8 mouse cellular contexts compared by ENCODE assay signal in the genomic region with DNA sequence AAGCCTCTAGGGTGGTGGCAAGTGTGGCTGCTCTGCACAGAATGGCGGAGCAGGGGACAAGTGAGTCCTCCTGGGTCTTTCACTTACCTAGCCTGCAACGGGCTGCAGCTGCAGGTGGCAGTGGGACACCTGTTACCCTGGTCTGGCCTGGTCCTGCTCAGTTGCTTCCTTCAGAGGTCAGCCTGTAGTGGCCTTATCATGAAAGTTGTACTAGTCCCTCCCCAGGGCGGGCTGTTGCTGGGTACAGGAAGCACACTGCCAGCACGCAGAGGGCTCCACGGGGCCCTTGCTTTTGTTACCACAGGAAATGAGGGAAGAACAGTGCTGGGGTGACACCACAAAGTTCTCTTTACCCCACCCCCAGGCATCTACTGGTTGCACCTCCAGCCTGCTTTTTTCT. TPM values are rescaled to one million over a fixed set of nuclear protein-coding genes. Genes with fewer than 3 reads are reported as not detected.
DNase-seq lines count a peak whose midpoint lies in the region; ATAC-seq and TF ChIP-seq lines count a peak whose summit lies in the region.

Gene Fermt3 (minus strand): TSS at position 279 of the 400 bp plus-strand sequence.

- no peaks in the 10 kb centered on the region for H3K27me3 ChIP-seq in embryonic facial prominence, embryonic 11.5 days (ENCODE audit: control insufficient read depth, insufficient read depth, low read length)
- no peaks in the 10 kb centered on the region for H3K27me3 ChIP-seq in embryonic facial prominence, embryonic 10.5 days (replicated peaks; ENCODE audit: low read depth, poor library complexity, severe bottlenecking)
- H3K27me3 ChIP-seq in MEL (ENCODE audit: control insufficient read depth in 1 of 2, insufficient read depth in 2 of 2, low read length in 2 of 2) = no peaks in the 10 kb centered on the region
- no peaks in the 10 kb centered on the region for H3K27me3 ChIP-seq in heart, embryonic 11.5 days (ENCODE audit: control insufficient read depth, insufficient read depth, low read length)

- no peak within 1 kb of the TSS for H3K4me3 ChIP-seq in embryonic facial prominence, embryonic 11.5 days (ENCODE audit: low read depth, low read length)
- H3K4me3 ChIP-seq in embryonic facial prominence, embryonic 10.5 days = no peak within 1 kb of the TSS
- H3K4me3 ChIP-seq in MEL (ENCODE audit: control insufficient read depth in 1 of 2, insufficient read depth in 1 of 2, low read depth in 2 of 2, low read length in 2 of 2) = peak within 1 kb of the TSS; percentile 76 to 94
- peak within 1 kb of the TSS; percentile 21; the same call in 1 of the 2 replicates for H3K4me3 ChIP-seq in heart, embryonic 11.5 days (ENCODE audit: low read depth, low read length)
- peak within 1 kb of the TSS; percentile 57 for H3K4me3 ChIP-seq in lung, adult 2 months (replicated peaks; ENCODE audit: extremely low read depth, low read depth, low read length)

- ATAC-seq in embryonic facial prominence, embryonic 11.5 days (replicated peaks; ENCODE audit: insufficient number of reproducible peaks, low FRiP score, low TSS enrichment, low read depth) = peak; percentile 60; the same call in 1 of the 2 replicates
- ATAC-seq in heart, embryonic 11.5 days (replicated peaks; ENCODE audit: insufficient number of reproducible peaks, low FRiP score, low TSS enrichment) = peak; percentile 37
- ATAC-seq in cerebellum, adult (ENCODE audit: insufficient number of reproducible peaks, low FRiP score, low TSS enrichment) = no peak

- H3K4me2 ChIP-seq in embryonic facial prominence, embryonic 11.5 days (ENCODE audit: low read depth, low read length) = no peak within 1 kb of the TSS
- peak within 1 kb of the TSS; percentile 37; the same call in 1 of the 2 replicates for H3K4me2 ChIP-seq in heart, embryonic 11.5 days

- peak in 1 of 2 experiments; percentile 95; a peak in 3 of 4 replicates for TF ChIP-seq POLR2A in MEL (IDR thresholded peaks at IDR 0.05; ENCODE audit: control insufficient read depth in 1 of 2, insufficient read depth in 1 of 2, low read depth in 1 of 2, low read length in 2 of 2, poor library complexity in 1 of 2)
- peak; percentile 29; the same call in 1 of the 2 replicates for TF ChIP-seq POLR2A in lung, adult 2 months (IDR thresholded peaks at IDR 0.05; ENCODE audit: borderline replicate concordance, extremely low read depth, low read depth, low read length)

- TF ChIP-seq CTCF in MEL (IDR thresholded peaks at IDR 0.05 in 2 of 3, conservative IDR thresholded peaks at IDR 0.05 in 1 of 3; ENCODE audit: control insufficient read depth in 1 of 3, insufficient read depth in 1 of 3, low read depth in 2 of 3, low read length in 3 of 3, poor library complexity in 1 of 3, severe bottlenecking in 1 of 3) = no peak
- no peak for TF ChIP-seq CTCF in lung, adult 2 months (IDR thresholded peaks at IDR 0.05; ENCODE audit: insufficient read depth, low read length)

- peak in 1 of 2 experiments; percentile 60; a peak in 2 of 4 replicates for TF ChIP-seq EP300 in MEL (IDR thresholded peaks at IDR 0.05; ENCODE audit: low read depth in 1 of 2, low read length in 2 of 2)

- no peaks in the 10 kb centered on the region for H3K9me3 ChIP-seq in embryonic facial prominence, embryonic 11.5 days (replicated peaks; ENCODE audit: control insufficient read depth, low read length)
- no peaks in the 10 kb centered on the region for H3K9me3 ChIP-seq in embryonic facial prominence, embryonic 10.5 days
- H3K9me3 ChIP-seq in MEL (replicated peaks; ENCODE audit: insufficient read depth, low read length) = no peaks in the 10 kb centered on the region
- no peaks in the 10 kb centered on the region for H3K9me3 ChIP-seq in heart, embryonic 11.5 days (replicated peaks; ENCODE audit: control insufficient read depth, low read length)

- peaks cover 25% of the 10 kb centered on the region for H3K36me3 ChIP-seq in embryonic facial prominence, embryonic 11.5 days (replicated peaks; ENCODE audit: control insufficient read depth, insufficient read depth, low read depth, low read length)
- H3K36me3 ChIP-seq in embryonic facial prominence, embryonic 10.5 days (replicated peaks) = peaks cover 86% of the 10 kb centered on the region
- H3K36me3 ChIP-seq in MEL (ENCODE audit: control insufficient read depth in 1 of 2, insufficient read depth in 2 of 2, low read length in 2 of 2) = peaks cover 6 to 36% of the 10 kb centered on the region in 2 experiments
- H3K36me3 ChIP-seq in heart, embryonic 11.5 days (ENCODE audit: control insufficient read depth, insufficient read depth, low read length) = peaks cover 28% of the 10 kb centered on the region

- TF ChIP-seq RAD21 in MEL (IDR thresholded peaks at IDR 0.05; ENCODE audit: low read depth, low read length) = no peak

- no peaks in the 10 kb centered on the region for H3K4me1 ChIP-seq in embryonic facial prominence, embryonic 11.5 days (ENCODE audit: control insufficient read depth, insufficient read depth, low read length)
- H3K4me1 ChIP-seq in embryonic facial prominence, embryonic 10.5 days = no peaks in the 10 kb centered on the region
- peaks cover 9 to 28% of the 10 kb centered on the region in 2 experiments for H3K4me1 ChIP-seq in MEL (ENCODE audit: control insufficient read depth in 1 of 2, insufficient read depth in 2 of 2, low read length in 2 of 2)
- peaks cover 16% of the 10 kb centered on the region for H3K4me1 ChIP-seq in heart, embryonic 11.5 days (ENCODE audit: control insufficient read depth, insufficient read depth, low read length)
- no peaks in the 10 kb centered on the region for H3K4me1 ChIP-seq in lung, adult 2 months (ENCODE audit: control insufficient read depth, insufficient read depth, low read length)

- H3K9ac ChIP-seq in embryonic facial prominence, embryonic 11.5 days (replicated peaks; ENCODE audit: low read length) = no peak within 1 kb of the TSS
- peak within 1 kb of the TSS; percentile 96 for H3K9ac ChIP-seq in MEL (ENCODE audit: control insufficient read depth, low read depth, low read length, poor library complexity, severe bottlenecking)
- H3K9ac ChIP-seq in heart, embryonic 11.5 days (ENCODE audit: low read depth, low read length) = peak within 1 kb of the TSS; percentile 64; the same call in 1 of the 2 replicates

- H3K79me2 ChIP-seq in MEL (ENCODE audit: control insufficient read depth, insufficient read depth, low read length, poor library complexity) = peaks cover 25% of the 10 kb centered on the region

- no peak within 1 kb of the TSS for H3K27ac ChIP-seq in embryonic facial prominence, embryonic 11.5 days (replicated peaks; ENCODE audit: low read depth, low read length)
- no peak within 1 kb of the TSS for H3K27ac ChIP-seq in embryonic facial prominence, embryonic 10.5 days (replicated peaks)
- H3K27ac ChIP-seq in MEL (ENCODE audit: control insufficient read depth, low read depth, low read length) = peak within 1 kb of the TSS; percentile 99
- peak within 1 kb of the TSS; percentile 66 for H3K27ac ChIP-seq in heart, embryonic 11.5 days (ENCODE audit: low read depth, low read length)

- DNase-seq in embryonic facial prominence, embryonic 11.5 days (ENCODE audit: low spot score) = no peak
- DNase-seq in embryonic facial prominence, embryonic 10.5 days (ENCODE audit: low spot score) = no peak
- peak; percentile 94 for DNase-seq in MEL (ENCODE audit: low read depth, low spot score)
- peak; percentile 28 for DNase-seq in lung, adult 2 months
- DNase-seq in spleen, postnatal 4 days (ENCODE audit: low spot score in 2 of 2) = peak; percentile 80 to 87
- DNase-seq in frontal cortex, adult 2 months (ENCODE audit: extremely low spot score in 1 of 2, low spot score in 1 of 2) = no peak

- 83% methylated on average over 5 of the region's 5 CpGs for WGBS in embryonic facial prominence, embryonic 11.5 days
- whole genome bisulfite sequencing in embryonic facial prominence, embryonic 10.5 days = 87% methylated on average over 5 of the region's 5 CpGs
- WGBS in heart, embryonic 11.5 days (ENCODE audit: insufficient replicate concordance) = 55% methylated on average over 5 of the region's 5 CpGs
- WGBS in lung, adult 2 months = 52% methylated on average over 5 of the region's 5 CpGs

TF ChIP-seq in MEL, 35 proteins besides CTCF, POLR2A, EP300 and RAD21 (continues in another document):
- TF ChIP-seq ETS1 (IDR thresholded peaks at IDR 0.05; ENCODE audit: low read depth, low read length) = peak; percentile 73
- no peak for TF ChIP-seq UBTF (IDR thresholded peaks at IDR 0.05; ENCODE audit: borderline replicate concordance, insufficient read depth, low read depth, low read length)
- TF ChIP-seq POLR2AphosphoS2 (IDR thresholded peaks at IDR 0.05; ENCODE audit: low read length) = peak; percentile 83
- no peak for TF ChIP-seq ZKSCAN1 (IDR thresholded peaks at IDR 0.05; ENCODE audit: low read depth, low read length)
- 0 out of 2 replicates have a peak, but pooled peaks have one; percentile 4 for TF ChIP-seq NRF1 (IDR thresholded peaks at IDR 0.05; ENCODE audit: insufficient read depth, low read depth, low read length, poor library complexity, severe bottlenecking)
- no peak for TF ChIP-seq SMC3 (IDR thresholded peaks at IDR 0.05; ENCODE audit: low read depth, low read length)
- TF ChIP-seq KAT2A (conservative IDR thresholded peaks at IDR 0.05; ENCODE audit: low read depth, low read length) = no peak
- TF ChIP-seq NELFE (IDR thresholded peaks at IDR 0.05; ENCODE audit: low read depth, low read length) = peak; percentile 91
- TF ChIP-seq MAFK (IDR thresholded peaks at IDR 0.05; ENCODE audit: borderline replicate concordance, low read depth, low read length) = no peak
- TF ChIP-seq RCOR1 (IDR thresholded peaks at IDR 0.05; ENCODE audit: low read depth, low read length) = no peak
- TF ChIP-seq USF2 (IDR thresholded peaks at IDR 0.05; ENCODE audit: borderline replicate concordance in 1 of 2, insufficient read depth in 1 of 2, low read depth in 1 of 2, low read length in 2 of 2) = no peak
- no peak for TF ChIP-seq ZNF384 (IDR thresholded peaks at IDR 0.05; ENCODE audit: low read depth, low read length)
- TF ChIP-seq HCFC1 (IDR thresholded peaks at IDR 0.05; ENCODE audit: low read depth, low read length) = peak; percentile 75
- TF ChIP-seq POLR2AphosphoS5 (IDR thresholded peaks at IDR 0.05; ENCODE audit: borderline replicate concordance, low read depth, low read length) = no peak; the same call in 1 of the 2 replicates
- peak; percentile 88 for TF ChIP-seq TBP (IDR thresholded peaks at IDR 0.05; ENCODE audit: low read depth, low read length)

RNA-seq across cellular contexts. Expression of gene Fermt3, which starts in this region (rescaled TPM):
- polyA plus RNA-seq in embryonic facial prominence, embryonic 11.5 days (2014; fragmentation: Nextera tagmentation; extraction: Ambion mirVana) = 6.3 and 6.6 TPM in 2 replicates
- 7.1 and 8.0 TPM in 2 replicates for polyA plus RNA-seq in embryonic facial prominence, embryonic 10.5 days (2016; fragmentation: Nextera tagmentation; extraction: Ambion mirVana)
- 295 and 329 TPM in 2 replicates for total RNA-seq in MEL (2012; rRNA removed)
- 100 to 1,000 TPM; 244 to 327 TPM for polyA plus RNA-seq in MEL (2012; ENCODE audit: insufficient read depth in 1 of 2, insufficient read length in 2 of 2, low read depth in 1 of 2, low replicate concordance in 2 of 2, missing spikeins in 1 of 2)
- polyA plus RNA-seq in heart, embryonic 11.5 days (2014; fragmentation: Nextera tagmentation; extraction: Ambion mirVana) = 11.5 and 11.9 TPM in 2 replicates
- polyA plus RNA-seq in lung, adult 2 months (2012; rRNA removed) = 36.8 and 41.6 TPM in 2 replicates
- 5.1 and 5.5 TPM in 2 replicates for polyA plus RNA-seq in frontal cortex, adult 2 months (2012; rRNA removed)

Comparison
In these comparisons a context has a peak if more than half of its experiments do, and no peak if none do; other contexts are left out.
1. DNase-seq: peak in MEL (single experiment), lung, adult 2 months (single experiment) and spleen, postnatal 4 days (2 of 2); none in embryonic facial prominence, embryonic 11.5 days (single experiment), embryonic facial prominence, embryonic 10.5 days (single experiment) and frontal cortex, adult 2 months (0 of 2).
2. H3K27ac ChIP-seq: peak in MEL (single experiment) and heart, embryonic 11.5 days (single experiment); none in embryonic facial prominence, embryonic 11.5 days (single experiment) and embryonic facial prominence, embryonic 10.5 days (single experiment).
3. H3K4me3 ChIP-seq: peak in MEL (2 of 2), heart, embryonic 11.5 days (single experiment) and lung, adult 2 months (single experiment); none in embryonic facial prominence, embryonic 11.5 days (single experiment) and embryonic facial prominence, embryonic 10.5 days (single experiment).